Mouse (Mus musculus) central nervous system, embryonic 14 days (tissue): ENCODE measurements around the gene Nub1. TPM values are rescaled to one million over a fixed set of nuclear protein-coding genes. Genes with fewer than 3 reads are reported as not detected.

ENCODE experiments used
- polyA plus RNA-seq: library from polyadenylated mRNA; depleted of rRNA; stranded (reverse); fragments of >200 nt; gene quantifications from 2 replicates; pipeline ENCODE4 v1.2.3, GENCODE M21; 2012; rRNA removed

Nub1 gene
- 55.1 and 60.7 TPM in 2 replicates for polyA plus RNA-seq

GRCm38 (mm10) chr5:24685366-24686093, at the start of gene Nub1:
Nub1 (plus strand) TSS chr5:24685532.

GRCm38 (mm10) chr5:24730488-24730871, 45.1 kb downstream of the Nub1 start, which contains the start of gene Wdr86:
Wdr86 (minus strand) TSS chr5:24730727.

GRCm38 (mm10) chr5:24757816-24758215, 72.5 kb downstream of the Nub1 start, which contains the start of gene Crygn:
Crygn (minus strand) TSS chr5:24758008.

Other genes starting within 250 kb of the Nub1 start
- gene Fastk, start 240.2 kb upstream of the Nub1 start, polyA plus RNA-seq: 193 and 194 TPM in 2 replicates
- gene Tmub1, start 237.7 kb upstream of the Nub1 start, polyA plus RNA-seq: 50.2 and 50.7 TPM in 2 replicates
- gene Agap3, start 233.4 kb upstream of the Nub1 start, polyA plus RNA-seq: 195 and 199 TPM in 2 replicates
- gene Gbx1, start 158.3 kb upstream of the Nub1 start, polyA plus RNA-seq: 3.5 and 4.0 TPM in 2 replicates
- 0.22 and 0.46 TPM in 2 replicates for gene Asb10, start 144.6 kb upstream of the Nub1 start, polyA plus RNA-seq
- gene 4931409K22Rik, start 128.7 kb upstream of the Nub1 start, polyA plus RNA-seq: 0.43 and 0.49 TPM in 2 replicates
- 70.8 and 79.3 TPM in 2 replicates for gene Abcf2, start 108.1 kb upstream of the Nub1 start, polyA plus RNA-seq
- gene Chpf2, start 98.8 kb upstream of the Nub1 start, polyA plus RNA-seq: 28.3 and 31.8 TPM in 2 replicates
- gene Smarcd3, start 61.1 kb upstream of the Nub1 start, polyA plus RNA-seq: 146 and 174 TPM in 2 replicates
- 9.3 and 16.3 TPM in 2 replicates for gene Wdr86, start 45.2 kb downstream of the Nub1 start, polyA plus RNA-seq
- gene Crygn, start 72.5 kb downstream of the Nub1 start, polyA plus RNA-seq: not detected in 2 replicates
- 89.9 and 92.9 TPM in 2 replicates for gene Rheb, start 157.1 kb downstream of the Nub1 start, polyA plus RNA-seq